Mouse (Mus musculus) heart, postnatal 0 days (tissue): ENCODE results near the gene Card6.

Experiments
- CTCF ChIP-seq: IDR thresholded peaks from 2 replicates; pipeline ENCODE4 v1.5.1; 2016; ENCODE audit warnings: antibody characterized with exemption, control low read depth, low read depth
- EP300 ChIP-seq: IDR thresholded peaks from 2 replicates; pipeline ENCODE4 v1.6.1; 2016; ENCODE audit warnings: antibody characterized with exemption, low read depth

GRCm38 (mm10) chr15:5156355-5156754 lies 48.0 kb upstream of the Card6 start:
- TF ChIP-seq CTCF (no peak), EP300 (no peak)
